Mouse (Mus musculus) CH12.LX (cell line): ENCODE results near the gene Mag. TPM values are rescaled to one million over a fixed set of nuclear protein-coding genes. Genes with fewer than 3 reads are reported as not detected.
"Not testable (repeated sequence)": the region's sequence is repeated elsewhere in the genome, so short reads cannot be mapped to it uniquely, and the experiment has no call there.

Experiments
- DNase-seq: peaks from one replicate; pipeline ENCODE4 v3.0.0-alpha.2; 2013; ENCODE audit errors: extremely low read depth
- H3K27ac ChIP-seq: 2 replicates; pipeline ENCODE4 v1.5.1; 2012; ENCODE audit warnings: low read depth, mild to moderate bottlenecking, control low read depth, moderate library complexity; ENCODE audit not compliant: insufficient read depth
- H3K27me3 ChIP-seq: replicated peaks from 2 replicates; pipeline ENCODE3; 2012; ENCODE audit warnings: inconsistent platforms
- H3K36me3 ChIP-seq, 2 experiments: replicated peaks in 1 of 2; 2 replicates each; pipeline versions ENCODE3 to v1.6.1; 2012; ENCODE audit warnings: inconsistent platforms in 1 of 2, low read length in 1 of 2, mild to moderate bottlenecking in 1 of 2, mixed read lengths in 1 of 2, moderate library complexity in 1 of 2; ENCODE audit not compliant: control insufficient read depth in 1 of 2, insufficient read depth in 1 of 2
- H3K4me1 ChIP-seq, 2 experiments: 2 replicates each; pipeline ENCODE4 v1.6.1; 2012; ENCODE audit warnings: inconsistent platforms in 1 of 2, moderate library complexity in 1 of 2; ENCODE audit not compliant: insufficient read depth in 2 of 2, control insufficient read depth in 1 of 2
- H3K4me2 ChIP-seq: 2 replicates; pipeline ENCODE4 v1.6.1; 2012; ENCODE audit warnings: low read depth, mild to moderate bottlenecking, control low read depth; ENCODE audit not compliant: poor library complexity, insufficient read depth, severe bottlenecking
- H3K4me3 ChIP-seq, 3 experiments: fragments of 150-350 bp in 1 of 3; sonication (generic) in 1 of 3; replicated peaks in 1 of 3; 2 replicates each; pipeline versions ENCODE3 to v1.5.1; 2011 to 2012; ENCODE audit warnings: low read depth in 2 of 3, low read length in 2 of 3, mild to moderate bottlenecking in 2 of 3, moderate library complexity in 2 of 3, control low read depth in 1 of 3, improper control_type of control experiment in 1 of 3, inconsistent platforms in 1 of 3, mixed read lengths in 1 of 3; ENCODE audit not compliant: poor library complexity in 1 of 3
- H3K79me2 ChIP-seq: replicated peaks from 2 replicates; pipeline ENCODE4 v1.6.1; 2012; ENCODE audit warnings: mild to moderate bottlenecking, moderate library complexity; ENCODE audit not compliant: control insufficient read depth, poor library complexity, insufficient read depth, severe bottlenecking; ENCODE audit errors: extremely low read depth
- H3K9ac ChIP-seq: 2 replicates; pipeline ENCODE4 v1.6.1; 2012; ENCODE audit warnings: low read depth, mild to moderate bottlenecking, control low read depth, moderate library complexity; ENCODE audit not compliant: insufficient read depth
- H3K9me3 ChIP-seq: replicated peaks from 2 replicates; pipeline ENCODE3; 2012; ENCODE audit warnings: low read length, inconsistent platforms, mixed read lengths
- CHD1 ChIP-seq: IDR thresholded peaks from 2 replicates; pipeline ENCODE4 v1.6.1; 2012; ENCODE audit warnings: low read depth, low read length, improper control_type of control experiment, inconsistent platforms
- CHD2 ChIP-seq: IDR thresholded peaks from 2 replicates; pipeline ENCODE4 v1.6.1; 2011; ENCODE audit warnings: low read length, improper control_type of control experiment
- ETS1 ChIP-seq: conservative IDR thresholded peaks from 2 replicates; pipeline ENCODE4 v1.6.1; 2012; ENCODE audit warnings: low read depth, mild to moderate bottlenecking, inconsistent platforms, low read length, improper control_type of control experiment, moderate library complexity
- GABPA ChIP-seq: IDR thresholded peaks from 2 replicates; pipeline ENCODE4 v1.6.1; 2012; ENCODE audit warnings: low read depth, low read length, improper control_type of control experiment, inconsistent platforms; ENCODE audit not compliant: insufficient replicate concordance
- JUN ChIP-seq: IDR thresholded peaks from 2 replicates; pipeline ENCODE4 v1.6.1; 2011; ENCODE audit warnings: low read depth, mild to moderate bottlenecking, low read length, improper control_type of control experiment, moderate library complexity; ENCODE audit not compliant: insufficient read depth
- MAZ ChIP-seq: IDR thresholded peaks from 2 replicates; pipeline ENCODE4 v1.6.1; 2012; ENCODE audit warnings: low read depth, mild to moderate bottlenecking, inconsistent platforms, low read length, improper control_type of control experiment, moderate library complexity
- MEF2A ChIP-seq: IDR thresholded peaks from 2 replicates; pipeline ENCODE4 v1.6.1; 2014; ENCODE audit warnings: low read depth, mild to moderate bottlenecking, inconsistent platforms, low read length, improper control_type of control experiment, borderline replicate concordance
- MXI1 ChIP-seq: IDR thresholded peaks from 2 replicates; pipeline ENCODE4 v1.6.1; 2011; ENCODE audit warnings: mild to moderate bottlenecking, low read depth, low read length, improper control_type of control experiment
- MYC ChIP-seq: IDR thresholded peaks from 2 replicates; pipeline ENCODE4 v1.6.1; 2011; ENCODE audit warnings: low read depth, mild to moderate bottlenecking, improper control_type of control experiment, low read length
- PAX5 ChIP-seq: IDR thresholded peaks from 2 replicates; pipeline ENCODE4 v1.6.1; 2012; ENCODE audit warnings: low read length, inconsistent platforms, mixed read lengths
- POLR2A ChIP-seq: IDR thresholded peaks from 2 replicates; pipeline ENCODE4 v1.6.1; 2011; ENCODE audit warnings: low read depth, mild to moderate bottlenecking, improper control_type of control experiment, low read length
- RCOR1 ChIP-seq: conservative IDR thresholded peaks from 2 replicates; pipeline ENCODE4 v1.6.1; 2012; ENCODE audit warnings: low read depth, mild to moderate bottlenecking, inconsistent platforms, low read length, improper control_type of control experiment
- SIN3A ChIP-seq: IDR thresholded peaks from 2 replicates; pipeline ENCODE4 v1.6.1; 2012; ENCODE audit warnings: low read length, improper control_type of control experiment, inconsistent platforms
- SMC3 ChIP-seq: IDR thresholded peaks from 2 replicates; pipeline ENCODE4 v1.6.1; 2011; ENCODE audit warnings: low read depth, low read length, improper control_type of control experiment
- dilution Hi-C: fragments of 300-500 bp; cut with MboI; formaldehyde crosslinking; loops from 2 replicates; pipeline ENCODE4 v1.14.3; 2020; ENCODE audit warnings: low sequenced_read_pairs; ENCODE audit not compliant: extremely low pct_unique_long_range_greater_than_20kb, extremely low pct_ligation_motif_present
- in situ Hi-C: fragments of 300-500 bp; cut with MboI; formaldehyde crosslinking; loops from 3 replicates; pipeline ENCODE4 v1.14.3; 2019; ENCODE audit warnings: low sequenced_read_pairs, low pct_ligation_motif_present, low pct_unique_long_range_greater_than_20kb, mixed read lengths
- polyA plus RNA-seq: library from polyadenylated mRNA; unstranded; fragments of >175 nt; gene quantifications from 2 replicates; pipeline ENCODE4 v1.2.1, GENCODE M21; 2012; ENCODE audit warnings: low read depth; ENCODE audit not compliant: insufficient read length
- total RNA-seq, 2 experiments: library from RNA; depleted of rRNA; stranded (reverse); fragments of 300-350 nt in 1 of 2; fragments of >200 nt in 1 of 2; gene quantifications; 2 replicates each; pipeline ENCODE4 v1.2.3; 2012 to 2014

The Mag gene
- total and polyA plus RNA-seq, 3 experiments, result 0.04 TPM; not detected in 2

DNA sequence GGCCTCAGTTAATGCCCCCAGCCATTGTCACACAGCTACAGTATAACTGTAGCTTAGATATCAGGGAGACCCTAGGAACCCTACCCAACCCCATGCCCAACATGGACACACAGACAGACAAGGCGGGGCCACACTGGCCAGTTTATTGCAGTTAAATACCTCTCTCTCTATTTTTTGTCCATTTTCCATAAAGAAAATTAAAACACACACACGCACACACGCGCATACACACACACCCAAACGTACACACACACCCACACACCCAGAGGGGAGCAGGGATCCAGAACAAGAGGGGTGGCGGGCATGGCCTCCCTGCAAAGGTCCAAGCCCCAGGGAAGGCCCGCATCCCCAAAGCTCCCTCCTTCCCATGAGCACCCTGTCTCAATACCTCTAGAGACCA is 31.2 kb upstream of the Mag start:
- Histone ChIP-seq H3K27me3 (no peaks in the 10 kb centered on the region), H3K4me2 (no peak overlapping the region), H3K4me3 (no peak overlapping the region), H3K9me3 (no peaks in the 10 kb centered on the region), H3K36me3 (peaks cover 33 to 42% of the 10 kb centered on the region in 2 experiments), H3K27ac (no peak overlapping the region), H3K79me2 (no peaks in the 10 kb centered on the region), H3K9ac (no peak overlapping the region), H3K4me1 (peaks cover 0 to 11% of the 10 kb centered on the region in 2 experiments; a peak in 1 of 4 replicates)
- TF ChIP-seq PAX5, result no peak
- no peak for TF ChIP-seq ETS1
- no peak for TF ChIP-seq SMC3
- no peak for TF ChIP-seq MYC
- TF ChIP-seq SIN3A, result no peak
- TF ChIP-seq MAZ, result no peak
- no peak for TF ChIP-seq GABPA
- TF ChIP-seq POLR2A, result no peak
- no peak for TF ChIP-seq MXI1
- no peak for TF ChIP-seq MEF2A
- TF ChIP-seq CHD1, result no peak
- TF ChIP-seq RCOR1, result no peak
- no peak for TF ChIP-seq CHD2
- no peak for TF ChIP-seq JUN
- in situ Hi-C loops (no loop called here), dilution Hi-C loops (no loop called here)
- DNase-seq, result no peak

DNA sequence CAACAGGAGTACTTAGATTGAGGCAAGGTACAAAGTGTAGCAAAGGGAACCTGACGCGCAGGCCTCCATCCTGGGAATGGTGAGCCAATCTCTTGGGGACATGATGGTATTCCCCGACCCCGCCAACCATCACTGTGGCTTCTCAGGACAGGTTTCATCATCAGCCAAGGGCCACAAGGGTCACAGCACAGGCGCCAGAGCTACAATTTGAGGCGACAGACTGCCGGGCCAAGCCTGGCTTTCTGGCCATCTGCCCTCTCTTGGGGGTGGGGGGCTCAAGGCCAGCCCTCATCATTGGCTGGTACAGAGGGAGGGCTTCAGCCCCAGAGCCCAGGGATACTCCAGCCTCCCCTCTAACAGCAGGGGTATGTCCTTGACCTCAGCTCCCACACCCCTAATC is 30.8 kb upstream of the Mag start:
- peaks cover 29 to 37% of the 10 kb centered on the region in 2 experiments for H3K36me3 ChIP-seq
- H3K4me3 ChIP-seq, H3K27me3 ChIP-seq, H3K27ac ChIP-seq, DNase-seq, dilution Hi-C loops, H3K9ac ChIP-seq, H3K4me2 ChIP-seq, H3K4me1 ChIP-seq, in situ Hi-C loops, H3K9me3 ChIP-seq, H3K79me2 ChIP-seq: not testable (repeated sequence)

DNA sequence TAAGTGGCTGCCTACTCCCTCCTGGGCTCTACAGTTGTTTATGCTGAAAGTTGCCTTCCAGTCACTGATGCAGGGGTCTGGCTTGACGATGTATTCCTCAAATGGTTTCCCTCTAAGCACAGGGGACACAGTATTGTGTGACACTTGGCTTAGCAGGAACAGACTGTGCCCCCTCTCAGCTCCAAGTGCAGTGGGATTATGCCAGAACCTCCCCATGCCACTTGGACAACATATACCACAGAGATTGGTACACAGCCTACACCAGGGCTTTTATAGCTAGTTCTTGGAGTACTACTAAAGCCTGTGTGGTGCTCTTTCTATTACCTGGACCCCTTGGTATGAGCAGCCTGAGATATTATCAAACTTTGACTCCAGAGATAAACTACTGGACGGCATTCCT is 30.0 kb upstream of the Mag start:
- H3K4me2 ChIP-seq, dilution Hi-C loops, in situ Hi-C loops: not testable (repeated sequence)

More for the DNA sequence above, 30.0 kb upstream of the Mag start:
- not testable (repeated sequence) for H3K4me3 ChIP-seq, H3K79me2 ChIP-seq, H3K9ac ChIP-seq, H3K27ac ChIP-seq, H3K27me3 ChIP-seq, DNase-seq, H3K9me3 ChIP-seq, H3K4me1 ChIP-seq
- H3K36me3 ChIP-seq, result peaks cover 24 to 30% of the 10 kb centered on the region in 2 experiments
